Mouse (Mus musculus): ENCODE data around the gene Spaca4.

Spaca4 gene

GRCm38 (mm10) chr7:45725713-45726112 is at the start of gene Spaca4:
Spaca4 (minus strand) TSS chr7:45725813.
- DNase-seq, result no peak

GRCm38 (mm10) chr7:45775237-45775636 is 49.6 kb upstream of the Spaca4 start:
- no peak for DNase-seq

GRCm38 (mm10) chr7:45771101-45771500 is 45.5 kb upstream of the Spaca4 start:
- DNase-seq, result no peak

- DNase-seq, result no peak
These were observed 44.9 kb upstream of the Spaca4 start for GRCm38 (mm10) chr7:45770427-45771082.

GRCm38 (mm10) chr7:45767500-45767899 is 41.9 kb upstream of the Spaca4 start:
- DNase-seq, result no peak

- no peak for DNase-seq
These were observed 41.2 kb upstream of the Spaca4 start for GRCm38 (mm10) chr7:45766764-45767163.

- no peak for DNase-seq
These were observed 40.4 kb upstream of the Spaca4 start for GRCm38 (mm10) chr7:45765995-45766394.

- no peak for DNase-seq
These were observed 34.5 kb upstream of the Spaca4 start for GRCm38 (mm10) chr7:45760151-45760550.

- no peak for DNase-seq
These were observed 33.8 kb upstream of the Spaca4 start for GRCm38 (mm10) chr7:45759400-45759799.

GRCm38 (mm10) chr7:45755703-45756102 is 30.1 kb upstream of the Spaca4 start:
- DNase-seq, result no peak

- no peak for DNase-seq
These were observed 24.5 kb upstream of the Spaca4 start for GRCm38 (mm10) chr7:45750162-45750561.

GRCm38 (mm10) chr7:45749401-45749800 is 23.8 kb upstream of the Spaca4 start:
- DNase-seq, result no peak

- no peak for DNase-seq
These were observed 22.5 kb upstream of the Spaca4 start for GRCm38 (mm10) chr7:45748110-45748509.

- DNase-seq, result no peak
These were observed 21.8 kb upstream of the Spaca4 start for GRCm38 (mm10) chr7:45747450-45747849.

GRCm38 (mm10) chr7:45746518-45746917 is 20.9 kb upstream of the Spaca4 start:
- no peak for DNase-seq

GRCm38 (mm10) chr7:45744387-45744786 is 18.8 kb upstream of the Spaca4 start:
- peak; percentile 68 for DNase-seq

GRCm38 (mm10) chr7:45742338-45742737 is 16.7 kb upstream of the Spaca4 start:
- DNase-seq, result no peak

- no peak for DNase-seq
These were observed 16.2 kb upstream of the Spaca4 start for GRCm38 (mm10) chr7:45741777-45742176.

GRCm38 (mm10) chr7:45741308-45741707 is 15.7 kb upstream of the Spaca4 start:
- no peak for DNase-seq

GRCm38 (mm10) chr7:45739820-45740219 is 14.2 kb upstream of the Spaca4 start:
- no peak for DNase-seq

GRCm38 (mm10) chr7:45739162-45739763 is 13.7 kb upstream of the Spaca4 start:
- peak; percentile 79 for DNase-seq

- DNase-seq, result no peak
These were observed 7.9 kb upstream of the Spaca4 start for GRCm38 (mm10) chr7:45733477-45733876.

GRCm38 (mm10) chr7:45730727-45731431 is 5.3 kb upstream of the Spaca4 start:
- no peak for DNase-seq

GRCm38 (mm10) chr7:45727625-45728024 is 2.0 kb upstream of the Spaca4 start:
- no peak for DNase-seq
